Mouse (Mus musculus): ENCODE data around the gene Pik3ip1.

The Pik3ip1 gene

DNA sequence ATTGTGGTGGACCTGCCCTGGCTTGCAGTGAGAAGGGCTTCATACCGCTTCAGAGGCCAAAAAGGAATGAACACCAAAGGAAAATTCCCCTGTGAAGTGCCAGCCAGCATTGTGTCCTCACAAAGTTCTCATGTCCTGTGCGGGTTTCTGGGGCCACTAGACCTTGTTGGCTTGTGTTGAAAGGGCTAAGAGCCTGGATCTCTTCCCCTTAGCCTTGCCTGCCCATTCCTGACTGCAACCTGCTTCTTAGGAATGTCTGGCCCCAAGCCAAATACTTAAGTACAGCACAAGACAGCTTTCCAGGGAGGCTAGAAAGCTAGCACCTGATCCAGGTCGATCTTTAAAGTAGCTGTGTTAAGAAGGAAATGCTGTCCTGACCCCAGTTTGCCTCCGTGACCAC, 27.4 kb upstream of the Pik3ip1 start:
- DNase-seq (ENCODE audit: low spot score): no peak

DNA sequence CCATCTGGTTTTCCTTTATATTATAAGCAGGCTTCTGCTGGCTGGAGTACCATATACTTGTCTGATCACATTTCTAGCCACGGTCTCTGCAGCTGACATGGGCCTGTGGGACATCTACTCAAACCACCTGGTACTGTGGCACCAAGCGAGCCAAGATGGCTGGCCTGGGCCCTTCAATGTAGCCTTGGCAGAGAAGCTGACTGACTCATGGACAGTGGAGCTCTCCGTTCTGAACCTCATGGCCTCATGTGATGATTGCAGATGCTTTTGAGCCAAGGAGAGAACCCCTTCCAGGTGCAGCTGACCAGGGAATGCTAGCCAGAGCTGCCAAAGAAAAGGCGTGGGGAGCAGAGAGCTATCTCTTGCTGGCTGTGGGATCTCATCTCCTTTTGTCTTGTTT, 24.4 kb upstream of the Pik3ip1 start:
- DNase-seq (ENCODE audit: low spot score): no peak

DNA sequence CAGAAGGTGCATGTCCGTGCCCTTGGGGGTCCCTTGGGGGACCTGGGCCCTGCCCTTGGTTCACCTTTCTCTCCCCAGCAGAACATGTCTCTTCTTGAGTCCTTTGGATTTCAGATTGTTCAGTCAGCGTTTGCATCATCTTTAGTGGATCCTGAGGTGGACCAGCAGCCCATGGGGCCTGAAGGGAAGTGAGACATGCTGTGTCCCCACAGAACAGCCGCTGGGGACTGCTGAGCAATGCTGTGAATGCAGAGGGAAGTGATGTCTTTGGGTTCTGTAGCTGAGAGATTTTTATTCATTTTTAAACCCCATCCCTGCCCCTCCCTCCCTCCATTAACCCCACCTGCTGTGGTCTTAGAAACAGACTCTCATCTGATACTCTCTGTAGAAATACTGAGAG, 22.3 kb upstream of the Pik3ip1 start:
- DNase-seq (ENCODE audit: low spot score): no peak

DNA sequence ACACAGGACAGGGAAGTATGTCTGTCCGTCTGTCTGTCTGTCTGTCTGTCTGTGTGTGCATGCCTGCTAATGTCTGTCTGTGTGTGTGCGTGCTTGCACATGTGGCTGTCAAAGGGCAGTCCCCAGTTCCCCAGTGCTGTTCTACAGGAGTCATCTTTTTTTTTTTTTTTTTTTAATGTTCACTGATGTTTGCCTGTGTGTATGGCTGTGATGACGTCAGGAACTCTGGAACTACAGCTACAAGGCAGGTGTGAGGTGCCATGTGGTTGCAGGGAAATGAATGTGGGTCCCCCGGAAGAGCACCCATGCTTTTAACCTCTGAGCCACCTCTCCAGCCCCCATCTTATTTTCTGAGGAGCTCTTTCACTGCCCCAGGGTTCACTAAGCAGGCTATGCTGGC, 20.3 kb upstream of the Pik3ip1 start:
- DNase-seq (ENCODE audit: low spot score): peak; percentile 60

DNA sequence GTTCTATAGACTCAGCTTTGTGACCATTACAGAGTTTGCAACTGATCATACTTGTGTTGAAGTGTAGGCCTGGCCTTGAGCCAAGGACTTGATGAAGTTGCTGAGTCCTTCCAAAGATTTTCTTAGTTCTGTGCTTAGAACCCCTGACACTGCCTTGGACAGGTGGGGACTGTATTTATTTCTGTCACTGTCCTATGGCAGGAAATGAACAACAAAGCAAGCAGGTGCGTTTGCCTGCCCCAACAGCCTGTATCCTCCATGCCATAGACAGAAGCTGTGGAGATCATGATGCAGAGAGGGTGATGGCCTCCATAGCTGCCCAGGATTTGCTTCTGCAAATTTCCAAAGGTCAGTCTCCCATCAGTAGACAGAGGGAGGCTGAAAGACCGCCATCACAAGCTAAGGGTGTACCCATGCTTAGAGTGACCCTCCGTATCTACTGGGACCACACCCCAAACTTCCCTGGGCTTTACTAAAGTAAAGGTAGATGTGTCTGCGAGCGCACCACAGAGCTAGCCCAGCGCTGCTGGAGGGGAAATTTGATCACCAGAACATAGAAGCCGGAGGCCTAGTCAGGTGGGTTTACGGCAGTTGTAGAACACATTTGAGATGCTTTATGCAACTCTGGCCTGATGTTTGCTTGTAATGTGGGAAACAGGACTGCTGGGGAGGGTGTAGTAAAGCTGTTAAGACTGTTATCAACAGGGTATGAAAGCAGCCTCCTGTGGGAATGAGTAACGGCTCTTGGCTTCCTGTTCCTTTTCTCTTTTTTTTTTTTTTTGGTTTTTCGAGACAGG, 19.2 kb upstream of the Pik3ip1 start:
- no peak for DNase-seq (ENCODE audit: low spot score)

DNA sequence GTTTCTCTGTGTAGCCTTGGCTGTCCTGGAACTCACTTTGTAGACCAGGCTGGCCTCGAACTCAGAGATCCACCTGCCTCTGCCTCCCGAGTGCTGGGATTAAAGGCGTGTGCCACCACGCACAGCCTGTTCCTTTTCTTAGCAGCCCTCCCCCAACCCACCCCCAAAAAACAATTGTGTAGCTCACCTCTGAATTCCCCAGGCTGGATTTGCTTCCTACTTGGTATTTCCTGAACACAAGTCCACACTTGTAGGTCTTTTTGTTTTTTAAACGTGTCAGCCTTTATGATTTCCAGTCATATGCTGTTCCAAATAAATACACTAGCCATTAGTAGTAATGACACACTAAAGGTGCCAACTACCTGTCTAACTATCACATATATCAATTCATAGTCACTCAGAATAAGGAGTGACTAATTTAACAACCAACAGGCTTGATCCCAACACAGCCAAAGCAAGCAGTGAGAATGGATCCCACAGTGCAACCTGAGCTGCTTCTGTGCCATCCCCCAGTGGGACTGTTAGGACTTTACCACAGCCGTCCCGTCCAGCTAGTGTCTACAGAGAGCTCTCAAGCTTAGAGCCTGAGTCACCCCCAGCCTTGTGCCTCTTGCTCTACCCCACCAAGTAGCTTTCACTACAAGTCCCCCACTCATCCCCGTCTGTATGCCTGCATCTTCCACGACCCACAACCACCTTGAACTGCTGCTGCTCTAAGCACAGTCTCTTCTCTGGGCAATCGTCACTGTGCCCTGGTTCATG, 18.4 kb upstream of the Pik3ip1 start:
- no peak for DNase-seq (ENCODE audit: low spot score)

DNA sequence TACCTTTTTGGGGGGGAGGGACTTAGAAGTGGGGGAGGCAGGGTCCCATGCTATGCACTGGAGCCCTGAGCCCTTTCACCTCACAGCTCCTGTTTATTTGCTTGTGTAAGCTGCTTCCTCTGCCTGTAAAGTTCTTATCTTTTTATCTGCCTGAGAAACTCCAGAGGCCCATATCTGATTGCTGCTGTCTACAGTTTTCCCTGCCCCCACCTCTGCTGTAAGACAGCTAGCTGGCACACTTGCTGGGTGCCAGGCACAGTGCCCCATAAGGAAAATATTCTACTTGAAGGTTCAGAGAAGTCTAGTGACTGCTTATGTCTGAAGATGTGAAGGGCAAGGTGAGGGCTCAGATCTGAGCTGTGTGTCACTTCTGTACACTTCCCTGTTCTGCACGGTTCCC, 16.9 kb upstream of the Pik3ip1 start:
- DNase-seq (ENCODE audit: low spot score): peak; percentile 50

DNA sequence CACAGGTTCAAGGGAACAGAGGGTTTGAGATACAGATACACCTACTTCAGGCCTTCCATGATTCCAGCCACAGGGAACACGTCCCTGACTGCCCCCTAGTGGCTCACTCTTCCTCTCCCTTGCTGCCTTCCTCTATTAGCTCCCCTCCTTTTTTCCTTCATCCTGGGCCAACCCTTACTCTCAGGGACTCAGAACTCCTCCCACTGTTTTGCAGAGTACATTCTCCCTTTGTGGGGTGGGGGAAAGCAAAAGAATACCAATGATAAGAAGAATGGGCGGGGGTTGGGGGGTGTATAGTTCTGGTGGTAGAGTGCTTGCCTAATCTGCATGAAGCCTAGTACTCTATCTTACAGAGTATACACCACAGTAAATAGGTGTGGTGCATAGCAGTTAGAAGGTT, 16.1 kb upstream of the Pik3ip1 start:
- DNase-seq (ENCODE audit: low spot score): no peak

DNA sequence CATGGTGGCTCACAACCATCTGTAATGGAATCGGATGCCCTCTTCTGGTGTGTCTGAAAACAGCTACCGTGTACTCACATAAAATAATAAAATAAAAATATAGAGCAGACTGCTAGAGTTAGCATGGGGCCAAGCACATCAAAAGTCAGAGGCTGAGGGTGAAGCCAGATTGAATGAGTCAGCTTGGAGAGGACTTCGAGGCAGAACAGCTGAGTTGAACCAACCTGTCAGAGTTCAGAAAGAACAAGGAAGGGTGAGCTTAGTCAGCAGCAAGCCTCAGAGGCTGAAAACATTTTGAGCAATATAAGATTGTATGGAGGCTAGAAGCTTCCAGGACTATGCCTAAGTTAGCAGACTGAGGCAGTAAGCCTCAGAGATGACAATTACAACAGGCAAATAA, 11.9 kb upstream of the Pik3ip1 start:
- no peak for DNase-seq (ENCODE audit: low spot score)

DNA sequence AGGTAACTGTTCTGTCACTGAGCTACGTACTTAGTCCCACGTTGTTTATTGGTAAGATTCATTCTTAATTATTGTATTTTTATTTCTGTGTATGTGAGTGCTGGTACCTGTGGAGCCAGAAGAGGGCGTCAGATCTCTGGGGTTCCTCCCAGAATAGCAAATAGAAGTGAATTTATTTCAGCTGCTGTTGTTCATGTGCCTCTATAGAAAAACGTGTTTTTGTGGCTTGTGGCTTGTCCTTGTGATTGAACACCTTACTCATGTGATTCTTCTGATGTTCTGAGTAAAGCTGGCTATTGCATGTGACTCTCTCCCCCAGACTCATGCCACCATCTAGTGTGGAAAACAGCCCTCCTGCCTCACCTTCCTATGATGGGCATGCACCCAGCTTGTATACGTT, 1.9 kb upstream of the Pik3ip1 start:
- peak; percentile 89 for DNase-seq (ENCODE audit: low spot score)

DNA sequence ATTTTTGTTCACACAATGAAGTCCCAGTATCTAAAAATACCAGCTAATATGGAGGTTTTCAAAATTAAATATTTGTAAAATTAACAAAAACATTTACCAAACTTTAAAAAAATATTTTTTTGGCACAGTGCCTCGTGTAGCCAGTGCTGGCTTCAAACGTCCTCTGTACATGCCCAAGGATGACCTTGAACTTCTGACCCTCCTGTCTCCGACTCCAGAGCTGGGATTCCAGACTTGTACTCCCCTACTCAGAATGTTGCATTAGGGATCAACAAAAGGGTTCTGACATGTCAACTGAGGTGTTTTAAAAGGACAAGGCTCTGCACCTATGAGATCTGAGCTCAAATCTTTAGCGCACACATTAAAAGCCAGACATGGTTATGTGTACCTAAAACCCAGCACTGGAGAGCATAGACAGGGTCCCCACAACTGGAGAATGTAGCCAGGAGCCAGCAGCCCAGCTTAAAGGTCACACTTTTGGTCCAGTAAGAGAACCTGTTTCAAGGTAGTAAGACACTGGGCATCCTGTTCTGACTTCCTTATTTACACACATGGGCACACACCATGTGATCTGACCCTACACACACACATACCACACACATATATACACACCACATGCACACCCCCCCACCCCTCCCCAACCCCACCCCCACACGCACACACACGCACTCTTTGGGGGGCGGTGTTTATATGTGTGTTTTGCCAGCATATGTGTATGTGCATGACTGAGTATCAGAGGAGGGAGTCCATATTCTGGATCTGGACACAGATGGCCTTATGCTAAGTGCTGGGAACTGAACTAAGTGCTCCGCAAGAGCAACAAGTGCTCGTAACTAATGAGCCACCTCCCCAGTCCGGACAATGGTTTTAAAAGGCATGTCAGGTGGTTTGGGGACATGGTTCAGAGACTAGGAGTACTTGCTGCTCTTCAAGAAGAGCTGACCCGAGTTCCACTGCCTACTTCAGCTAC, 1.1 kb upstream of the Pik3ip1 start:
- no peak for DNase-seq (ENCODE audit: low spot score)

DNA sequence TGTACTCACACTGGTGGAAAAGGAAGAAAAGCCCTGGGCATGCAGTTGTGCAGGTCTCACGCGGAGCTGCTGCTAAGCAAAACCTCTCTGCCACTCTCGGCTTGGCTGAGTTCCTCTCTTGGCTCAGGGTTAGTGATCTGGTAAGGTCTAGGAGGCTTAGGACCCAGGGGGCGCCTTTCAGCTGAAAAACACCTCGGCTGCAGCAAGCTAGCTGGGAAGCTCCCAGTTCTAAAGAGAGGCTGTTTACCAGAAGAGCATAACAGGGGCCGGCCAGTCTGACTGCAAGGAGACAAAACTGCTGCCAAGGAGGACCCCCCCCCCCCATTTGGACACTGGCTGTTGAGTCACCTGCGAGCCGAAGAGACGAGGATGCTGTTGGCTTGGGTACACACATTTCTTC, 365 bp downstream of the Pik3ip1 start:
- peak; percentile 87 for DNase-seq (ENCODE audit: low spot score)

DNA sequence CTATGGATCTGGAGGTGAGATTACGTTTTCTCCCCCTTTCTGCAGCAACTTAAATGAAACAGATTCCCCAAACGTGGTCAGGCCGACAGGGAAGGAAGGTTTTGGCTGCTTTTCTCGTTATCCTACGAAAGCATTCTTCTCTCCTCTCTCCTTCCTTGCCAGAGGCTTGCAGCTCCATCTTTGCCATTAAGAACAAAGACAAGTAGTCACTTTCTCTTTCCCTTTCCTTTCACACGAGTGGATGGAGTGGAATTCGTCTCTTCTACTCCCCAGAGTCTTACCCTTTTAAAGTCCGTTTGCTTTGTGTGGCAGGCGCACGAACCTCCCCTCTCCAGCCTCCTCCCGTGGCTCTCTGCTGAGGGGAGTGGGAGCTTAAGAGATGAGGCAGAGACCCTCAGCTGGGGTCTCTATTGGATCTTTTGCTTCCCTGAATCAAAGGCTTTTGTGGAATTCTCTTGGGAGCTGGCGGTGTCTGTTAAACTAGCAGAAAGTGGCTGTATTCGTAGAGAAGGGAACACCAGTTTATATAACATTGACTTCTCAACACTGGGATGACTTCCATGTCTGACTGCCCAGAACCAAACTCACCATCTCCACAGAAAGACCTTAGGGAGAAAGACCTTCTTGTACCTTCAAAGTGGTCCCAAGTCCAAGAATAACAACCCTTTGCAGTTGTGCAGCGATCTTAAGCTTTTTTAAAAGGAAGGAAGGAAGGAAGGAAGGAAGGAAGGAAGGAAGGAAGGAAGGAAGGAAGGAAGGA, 970 bp downstream of the Pik3ip1 start:
- no peak for DNase-seq (ENCODE audit: low spot score)

DNA sequence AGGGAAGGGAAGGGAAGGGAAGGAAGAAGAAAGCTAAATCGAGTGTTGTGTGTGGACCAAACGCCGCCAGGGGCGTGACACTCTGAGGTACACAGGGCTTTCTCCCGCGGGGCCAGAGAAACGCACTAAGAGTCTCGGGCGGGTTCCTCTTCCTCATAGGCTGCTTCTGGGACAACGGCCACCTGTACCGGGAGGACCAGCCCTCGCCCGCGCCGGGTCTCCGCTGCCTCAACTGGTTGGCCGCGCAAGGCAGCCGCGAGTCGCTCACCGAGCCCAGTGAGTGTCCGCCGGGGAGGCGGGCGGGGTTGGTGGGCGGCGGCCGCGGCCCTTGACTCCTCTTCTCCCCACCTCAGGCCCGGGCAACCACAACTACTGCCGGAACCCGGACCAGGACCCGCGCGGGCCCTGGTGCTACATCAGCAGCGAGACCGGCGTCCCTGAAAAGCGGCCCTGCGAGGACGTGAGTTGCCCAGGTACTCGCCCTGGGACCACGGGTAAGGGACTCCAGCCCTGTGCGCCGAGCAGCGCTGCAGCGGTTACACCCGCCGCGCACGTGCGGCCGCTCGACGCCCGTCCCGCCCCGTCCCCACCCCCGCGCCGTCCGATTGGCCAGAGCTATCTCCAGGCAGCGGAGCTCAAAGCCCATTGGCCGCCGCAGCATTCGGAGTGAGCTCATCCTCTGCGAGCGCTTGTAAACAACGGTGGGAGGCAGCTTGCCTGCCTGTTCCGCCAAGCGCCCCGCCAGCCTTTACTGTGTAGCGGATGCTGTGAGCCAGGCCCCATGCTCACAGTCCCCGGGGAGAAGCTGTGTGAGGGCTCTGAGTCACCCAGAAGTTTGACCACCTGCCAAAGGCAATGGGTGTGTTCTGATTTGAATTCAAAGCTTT, 1.8 kb downstream of the Pik3ip1 start:
- peak; percentile 98 for DNase-seq (ENCODE audit: low spot score)

DNA sequence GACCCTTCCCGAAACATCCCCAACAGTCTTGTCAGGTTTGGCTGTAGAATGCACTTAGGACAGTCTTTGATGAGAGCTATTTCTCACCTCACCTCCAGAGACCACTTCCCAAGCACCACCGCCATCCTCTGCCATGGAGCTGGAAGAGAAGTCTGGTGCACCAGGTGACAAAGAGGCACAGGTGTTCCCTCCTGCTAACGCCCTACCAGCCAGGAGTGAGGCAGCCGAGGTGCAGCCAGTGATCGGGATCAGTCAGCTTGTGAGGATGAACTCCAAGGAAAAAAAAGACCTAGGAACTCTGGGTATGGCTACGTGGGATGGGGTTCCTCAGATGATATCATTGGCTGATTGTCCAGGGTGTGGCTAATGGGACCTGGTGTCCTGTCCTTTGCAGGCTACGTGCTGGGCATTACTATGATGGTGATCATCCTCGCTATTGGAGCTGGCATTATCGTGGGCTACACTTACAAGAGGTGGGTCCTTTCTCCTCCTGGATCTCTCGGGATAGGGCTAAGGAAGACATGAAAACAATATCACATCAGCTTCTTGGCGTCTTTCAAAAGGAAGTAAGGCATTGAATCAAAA, 3.0 kb downstream of the Pik3ip1 start:
- no peak for DNase-seq (ENCODE audit: low spot score)

DNA sequence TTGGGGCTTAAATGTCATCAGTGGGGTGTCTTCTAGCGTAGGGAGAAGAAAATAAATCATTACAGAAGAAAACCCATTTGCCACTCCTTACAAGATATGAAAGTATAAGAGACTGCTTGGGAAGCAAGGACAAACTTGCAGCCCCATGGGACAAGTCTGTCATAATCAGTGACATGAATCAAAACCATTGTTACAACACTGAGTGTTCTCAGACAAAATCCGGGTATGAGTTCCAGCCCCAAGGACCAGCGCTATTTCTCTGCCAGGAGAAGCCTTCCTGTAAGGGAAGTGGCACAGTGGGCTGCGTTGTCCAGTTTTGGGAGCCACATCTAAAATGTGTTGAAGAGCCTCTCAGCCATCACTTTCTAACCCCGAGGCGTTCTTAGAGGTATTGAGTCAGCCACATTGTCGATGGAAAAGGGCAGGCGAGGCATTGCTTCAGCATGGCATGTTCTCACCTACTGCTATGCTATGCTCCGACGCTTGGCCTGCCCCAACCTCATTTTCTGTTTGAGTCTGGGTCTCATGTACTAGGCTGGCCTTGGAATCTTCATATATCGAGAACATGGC, 4.0 kb downstream of the Pik3ip1 start:
- no peak for DNase-seq (ENCODE audit: low spot score)

DNA sequence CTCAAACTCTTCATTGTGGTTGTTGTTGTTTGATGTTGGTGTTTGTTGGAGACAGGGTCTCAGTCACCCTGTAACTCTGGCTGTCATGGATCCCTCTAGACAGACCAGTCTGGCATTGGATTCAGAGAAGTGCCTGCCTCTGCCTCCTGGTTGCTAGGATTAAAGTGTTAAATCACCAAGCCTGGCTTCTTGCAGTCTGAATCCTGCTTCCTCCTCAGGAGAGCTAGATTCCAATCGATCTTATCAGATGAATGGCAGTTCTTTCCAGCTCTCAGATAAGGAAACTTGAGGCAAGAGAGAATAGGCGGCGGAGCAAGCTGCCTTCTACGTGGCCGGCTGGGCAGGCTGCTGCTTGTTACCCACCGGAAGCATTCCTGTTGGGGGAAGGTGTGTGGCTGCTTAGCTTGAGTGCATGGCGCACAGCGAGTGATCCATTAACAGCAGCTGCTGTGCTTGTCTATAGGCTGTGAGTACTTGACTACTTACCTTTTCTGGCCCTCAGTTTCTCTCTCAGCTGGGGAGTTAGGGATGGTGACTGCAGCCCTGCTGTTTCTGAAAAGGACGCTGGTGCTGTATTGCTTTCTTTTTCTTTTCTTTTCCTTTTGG, 4.6 kb downstream of the Pik3ip1 start:
- peak; percentile 75 for DNase-seq (ENCODE audit: low spot score)

DNA sequence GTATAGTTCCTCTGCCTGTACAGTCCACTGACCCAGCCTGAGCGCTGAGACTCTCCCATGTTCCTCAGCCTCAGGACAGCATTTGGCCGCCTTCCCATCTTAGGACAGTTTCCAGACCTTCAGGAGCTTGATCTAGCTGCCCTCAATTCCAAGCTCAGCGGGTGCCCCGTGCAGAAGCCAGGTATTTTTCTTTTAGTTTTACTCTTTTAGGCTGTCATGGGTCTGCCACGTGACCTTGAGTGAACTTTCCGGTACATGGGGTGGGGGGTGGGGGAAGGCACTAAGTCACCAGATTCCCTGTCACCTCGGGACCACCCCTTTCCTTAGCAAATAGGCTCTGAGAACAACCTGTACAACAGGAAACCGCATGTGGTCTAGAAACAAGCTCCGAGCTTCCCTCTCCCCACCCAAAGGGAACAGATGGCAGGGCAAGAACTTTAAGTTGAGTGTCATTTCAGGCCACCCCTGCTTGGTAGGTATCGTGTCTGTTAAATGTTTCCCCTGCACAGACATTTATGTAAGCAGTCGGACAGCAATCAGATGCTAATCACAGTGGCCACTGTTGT, 5.5 kb downstream of the Pik3ip1 start:
- peak; percentile 93 for DNase-seq (ENCODE audit: low spot score)

DNA sequence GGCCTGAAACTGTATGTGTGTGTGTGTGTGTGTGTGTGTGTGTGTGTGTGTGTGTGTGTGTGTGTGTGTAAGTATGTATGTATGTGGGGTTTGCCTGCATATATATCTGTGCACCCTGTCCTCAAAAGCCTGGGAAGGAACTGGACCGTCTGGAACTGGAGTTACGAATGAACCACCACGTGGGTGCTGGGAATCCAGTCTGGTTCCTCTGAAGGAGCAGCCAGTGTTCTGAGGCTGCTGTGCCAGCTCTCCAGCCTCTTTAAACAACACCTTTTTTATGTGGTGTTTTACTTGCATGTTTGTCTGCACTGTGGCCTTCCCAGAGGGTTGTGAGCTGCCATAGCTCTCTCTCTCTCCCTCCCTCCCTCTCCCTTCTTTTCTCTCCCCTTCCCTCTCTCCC, 6.4 kb downstream of the Pik3ip1 start:
- DNase-seq (ENCODE audit: low spot score): no peak
